Mouse (Mus musculus) embryonic facial prominence, embryonic 11.5 days (tissue): ENCODE data around the gene Fbxw13. TPM values are rescaled to one million over a fixed set of nuclear protein-coding genes. Genes with fewer than 3 reads are reported as not detected.
"Not testable (repeated sequence)": the region's sequence is repeated elsewhere in the genome, so short reads cannot be mapped to it uniquely, and the experiment has no call there.

Source experiments
- ATAC-seq: fragments of 200-750 bp; cut with Nextera tagmentation; replicated peaks from 2 replicates; pipeline ENCODE4 v1.8.0; 2017; ENCODE audit warnings: low read depth; ENCODE audit not compliant: insufficient number of reproducible peaks, low FRiP score, low TSS enrichment
- DNase-seq: peaks from one replicate; pipeline ENCODE4 v3.0.0-alpha.2; 2015; ENCODE audit warnings: low spot score
- H3K27ac ChIP-seq: fragments of 300-500 bp; sonication (generic); replicated peaks from 2 replicates; pipeline ENCODE4 v1.5.1; 2014; ENCODE audit warnings: mild to moderate bottlenecking, low read depth, low read length, control low read depth
- H3K27me3 ChIP-seq: fragments of 300-500 bp; sonication (generic); 2 replicates; pipeline ENCODE4 v1.6.1; 2014; ENCODE audit warnings: mild to moderate bottlenecking, low read length, moderate library complexity, mixed read lengths; ENCODE audit not compliant: control insufficient read depth, insufficient read depth
- H3K36me3 ChIP-seq: fragments of 300-500 bp; sonication (generic); replicated peaks from 2 replicates; pipeline ENCODE4 v1.6.1; 2014; ENCODE audit warnings: low read depth, mild to moderate bottlenecking, low read length, moderate library complexity, mixed read lengths; ENCODE audit not compliant: control insufficient read depth, insufficient read depth
- H3K4me1 ChIP-seq: fragments of 300-500 bp; sonication (generic); 2 replicates; pipeline ENCODE4 v1.6.1; 2014; ENCODE audit warnings: low read length, mixed read lengths; ENCODE audit not compliant: control insufficient read depth, insufficient read depth
- H3K4me2 ChIP-seq: fragments of 300-500 bp; sonication (generic); 2 replicates; pipeline ENCODE4 v1.6.1; 2014; ENCODE audit warnings: low read depth, mild to moderate bottlenecking, control low read depth, low read length, moderate library complexity
- H3K4me3 ChIP-seq: fragments of 300-500 bp; sonication (generic); 2 replicates; pipeline ENCODE4 v1.5.1; 2014; ENCODE audit warnings: low read depth, low read length, control low read depth
- H3K9ac ChIP-seq: fragments of 300-500 bp; sonication (generic); replicated peaks from 2 replicates; pipeline ENCODE4 v1.6.1; 2014; ENCODE audit warnings: mild to moderate bottlenecking, control low read depth, low read length
- H3K9me3 ChIP-seq: fragments of 300-500 bp; sonication (generic); replicated peaks from 2 replicates; pipeline ENCODE4 v1.6.1; 2016; ENCODE audit warnings: mild to moderate bottlenecking, low read length, inconsistent platforms, mixed read lengths; ENCODE audit not compliant: control insufficient read depth
- WGBS: fragments of 180-500 bp; shearing (Covaris S2); extraction: QIAGEN DNeasy Blood & Tissue Kit; methylation state at CpG from one replicate; pipeline ENCODE4 v1.1.7; 2014; 5-methylcytosine and 5-hydroxymethylcytosine counted together
- polyA plus RNA-seq: library from polyadenylated mRNA; unstranded; fragments of >200 nt; fragmentation: Nextera tagmentation; extraction: Ambion mirVana; gene quantifications from 2 replicates; pipeline ENCODE4 v1.2.1, GENCODE M21; 2014

Gene Fbxw13
- polyA plus RNA-seq, 1 experiment from 2014 or later, result not detected

- H3K9me3 ChIP-seq, result no peaks in the 10 kb centered on the region
- H3K4me1 ChIP-seq, result no peaks in the 10 kb centered on the region
- no peaks in the 10 kb centered on the region for H3K27me3 ChIP-seq
- H3K9ac ChIP-seq, result no peak overlapping the region
- H3K4me3 ChIP-seq, result no peak overlapping the region
- ATAC-seq, result no peak
- H3K36me3 ChIP-seq, result no peaks in the 10 kb centered on the region
- no peak overlapping the region for H3K4me2 ChIP-seq
- H3K27ac ChIP-seq, result no peak overlapping the region
- no peak for DNase-seq
These were observed 28.5 kb downstream of the Fbxw13 start for GRCm38 (mm10) chr9:109167316-109167715.

- Histone ChIP-seq H3K4me3 (no peak within 1 kb of the TSS), H3K27me3 (no peaks in the 10 kb centered on the region), H3K36me3 (no peaks in the 10 kb centered on the region), H3K27ac (no peak within 1 kb of the TSS), H3K4me1 (no peaks in the 10 kb centered on the region), H3K4me2 (no peak within 1 kb of the TSS), H3K9me3 (no peaks in the 10 kb centered on the region), H3K9ac (no peak within 1 kb of the TSS)
- ATAC-seq (no peak), DNase-seq (no peak)
- WGBS, result 60% methylated on average over 3 of the region's 3 CpGs
These were observed 33.8 kb downstream of the Fbxw13 start, which contains the start of gene Fbxw21 for GRCm38 (mm10) chr9:109161941-109162340. Gene Fbxw21 (minus strand): TSS chr9:109162041.

- H3K4me3 ChIP-seq, H3K4me2 ChIP-seq, H3K9me3 ChIP-seq, H3K36me3 ChIP-seq, ATAC-seq, H3K27me3 ChIP-seq, H3K4me1 ChIP-seq, H3K27ac ChIP-seq, DNase-seq, H3K9ac ChIP-seq: not testable (repeated sequence)
- 65% methylated on average over 4 of the region's 4 CpGs for WGBS
These were observed 55.4 kb downstream of the Fbxw13 start for GRCm38 (mm10) chr9:109140414-109140813.

GRCm38 (mm10) chr9:109130076-109130475 is 65.7 kb downstream of the Fbxw13 start:
- Histone ChIP-seq H3K4me3 (no peak overlapping the region), H3K4me2 (no peak overlapping the region), H3K4me1 (no peaks in the 10 kb centered on the region), H3K36me3 (no peaks in the 10 kb centered on the region), H3K27ac (no peak overlapping the region), H3K9me3 (no peaks in the 10 kb centered on the region), H3K27me3 (no peaks in the 10 kb centered on the region), H3K9ac (no peak overlapping the region)
- no peak for ATAC-seq
- DNase-seq, result no peak
- WGBS, result 92% methylated on average over 5 of the region's 5 CpGs

Other genes starting within 250 kb of the Fbxw13 start
- gene Col7a1, start 242.4 kb downstream of the Fbxw13 start, polyA plus RNA-seq, result 1.1 and 2.4 TPM in 2 replicates
- gene Ucn2, start 210.0 kb downstream of the Fbxw13 start, polyA plus RNA-seq, result 0.25 TPM in 1 of 2 replicates, not detected in the other
- 7.8 TPM in 2 replicates for gene Pfkfb4, start 204.2 kb downstream of the Fbxw13 start, polyA plus RNA-seq
- gene Shisa5, start 157.4 kb downstream of the Fbxw13 start, polyA plus RNA-seq, result 33.2 and 37.0 TPM in 2 replicates
- 4.5 and 7.8 TPM in 2 replicates for gene Trex1, start 136.2 kb downstream of the Fbxw13 start, polyA plus RNA-seq
- 26.3 and 27.2 TPM in 2 replicates for gene Atrip, start 121.9 kb downstream of the Fbxw13 start, polyA plus RNA-seq
- gene Ccdc51, start 113.5 kb downstream of the Fbxw13 start, polyA plus RNA-seq, result 13.3 and 15.3 TPM in 2 replicates
- 880 and 898 TPM in 2 replicates for gene Tma7, start 113.4 kb downstream of the Fbxw13 start, polyA plus RNA-seq
- 9.6 and 10.1 TPM in 2 replicates for gene Plxnb1, start 100.6 kb downstream of the Fbxw13 start, polyA plus RNA-seq
- not detected in 2 replicates for gene Fbxw21, start 33.9 kb downstream of the Fbxw13 start, polyA plus RNA-seq
- not detected in 2 replicates for gene Fbxw20, start 38.8 kb upstream of the Fbxw13 start, polyA plus RNA-seq
- not detected in 2 replicates for gene Fbxw14, start 91.7 kb upstream of the Fbxw13 start, polyA plus RNA-seq
- not detected in 2 replicates for gene Fbxw28, start 143.7 kb upstream of the Fbxw13 start, polyA plus RNA-seq
- gene Fbxw22, start 208.3 kb upstream of the Fbxw13 start, polyA plus RNA-seq, result not detected in 2 replicates